Mouse (Mus musculus) forebrain, embryonic 16.5 days (tissue): ENCODE data around the gene Cavin1. TPM values are rescaled to one million over a fixed set of nuclear protein-coding genes. Genes with fewer than 3 reads are reported as not detected.

Source experiments
- ATAC-seq: fragments of 200-750 bp; cut with Nextera tagmentation; 2 replicates; pipeline ENCODE4 v1.8.0; 2017; ENCODE audit warnings: mild to moderate bottlenecking, moderate library complexity
- H3K27ac ChIP-seq: fragments of 300-500 bp; sonication (generic); 2 replicates; pipeline ENCODE4 v1.5.1; 2014; ENCODE audit warnings: low read length, control low read depth
- H3K27me3 ChIP-seq: fragments of 300-500 bp; sonication (generic); replicated peaks from 2 replicates; pipeline ENCODE4 v1.6.1; 2014; ENCODE audit warnings: low read length; ENCODE audit not compliant: control insufficient read depth, insufficient read depth
- H3K36me3 ChIP-seq: fragments of 300-500 bp; sonication (generic); 2 replicates; pipeline ENCODE4 v1.6.1; 2014; ENCODE audit not compliant: control insufficient read depth, insufficient read depth
- H3K4me1 ChIP-seq: fragments of 300-500 bp; sonication (generic); replicated peaks from 2 replicates; pipeline ENCODE4 v1.6.1; 2014; ENCODE audit warnings: low read length; ENCODE audit not compliant: control insufficient read depth, insufficient read depth
- H3K4me2 ChIP-seq: fragments of 300-500 bp; sonication (generic); 2 replicates; pipeline ENCODE4 v1.6.1; 2014; ENCODE audit warnings: mild to moderate bottlenecking, low read length, control low read depth
- H3K4me3 ChIP-seq: fragments of 300-500 bp; sonication (generic); replicated peaks from 2 replicates; pipeline ENCODE4 v1.5.1; 2014; ENCODE audit warnings: mild to moderate bottlenecking, low read length, control low read depth
- H3K9ac ChIP-seq: fragments of 300-500 bp; sonication (generic); replicated peaks from 2 replicates; pipeline ENCODE4 v1.6.1; 2014; ENCODE audit warnings: low read depth, low read length, control low read depth
- H3K9me3 ChIP-seq: fragments of 300-500 bp; sonication (generic); 2 replicates; pipeline ENCODE4 v1.6.1; 2016; ENCODE audit warnings: low read length; ENCODE audit not compliant: control insufficient read depth
- WGBS: fragments of 180-500 bp; shearing (Covaris S2); extraction: QIAGEN DNeasy Blood & Tissue Kit; methylation state at CpG from one replicate; pipeline ENCODE4 v1.1.7; 2014; 5-methylcytosine and 5-hydroxymethylcytosine counted together
- polyA plus RNA-seq: library from polyadenylated mRNA; unstranded; fragments of >200 nt; fragmentation: Nextera tagmentation; extraction: Ambion mirVana; gene quantifications from 2 replicates; pipeline ENCODE4 v1.2.1, GENCODE M21; 2015

Gene Cavin1
- polyA plus RNA-seq, 1 experiment from 2014 or later, result 33.6 TPM

DNA sequence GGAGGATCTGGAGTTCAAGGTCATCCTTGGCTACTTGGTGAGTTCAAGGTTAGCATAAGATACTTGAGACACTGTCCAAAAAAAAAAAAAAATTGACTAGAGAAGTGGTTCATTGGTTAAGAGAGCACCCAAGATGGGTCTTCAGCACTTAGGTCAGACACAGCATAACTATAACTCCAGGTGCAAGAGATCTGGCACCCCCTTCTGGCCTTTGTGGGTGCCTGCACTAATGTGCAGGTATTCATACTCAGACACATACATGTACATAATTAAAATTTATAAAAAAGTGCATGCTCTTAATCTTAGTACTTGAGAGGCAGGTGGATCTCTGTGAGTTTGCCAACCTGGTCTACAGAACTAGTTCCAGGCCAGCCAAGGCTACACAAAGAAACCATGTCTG lies 23.1 kb downstream of the Cavin1 start:
- H3K9ac ChIP-seq, result no peak overlapping the region
- no peak overlapping the region for H3K27ac ChIP-seq
- H3K4me2 ChIP-seq, result no peak overlapping the region
- ATAC-seq, result no peak
- H3K36me3 ChIP-seq, result no peaks in the 10 kb centered on the region
- peaks cover 8% of the 10 kb centered on the region for H3K9me3 ChIP-seq
- no peaks in the 10 kb centered on the region for H3K27me3 ChIP-seq
- H3K4me3 ChIP-seq, result no peak overlapping the region
- H3K4me1 ChIP-seq, result 0 out of 2 replicates have a peak, but pooled peaks cover 6% of the 10 kb centered on the region

DNA sequence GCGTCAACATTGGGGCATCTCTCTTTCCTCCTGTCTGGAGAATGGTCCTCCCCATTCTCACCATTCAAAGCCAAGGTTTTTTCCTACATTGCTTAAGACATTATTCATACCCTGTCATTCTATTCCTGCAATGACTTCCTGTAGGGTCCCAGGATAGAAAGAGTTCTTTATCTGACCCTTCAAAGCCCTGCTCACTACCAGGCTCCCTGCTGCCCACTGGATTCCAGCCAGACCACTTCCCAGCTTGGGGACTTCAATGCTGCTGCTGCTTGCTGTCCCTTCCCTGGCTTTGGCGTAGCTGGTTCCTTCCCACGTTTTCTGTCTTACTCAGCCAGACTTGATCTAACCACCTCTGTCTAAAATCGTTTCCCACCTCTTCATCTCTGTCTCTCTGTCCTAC lies 23.8 kb downstream of the Cavin1 start:
- H3K27ac ChIP-seq, result no peak overlapping the region
- H3K27me3 ChIP-seq, result no peaks in the 10 kb centered on the region
- WGBS, result 30% methylated on average over 4 of the region's 4 CpGs
- no peak overlapping the region for H3K9ac ChIP-seq
- ATAC-seq, result no peak
- H3K4me1 ChIP-seq, result 0 out of 2 replicates have a peak, but pooled peaks cover 3% of the 10 kb centered on the region
- peaks cover 8% of the 10 kb centered on the region for H3K9me3 ChIP-seq
- H3K4me3 ChIP-seq, result no peak overlapping the region
- H3K36me3 ChIP-seq, result no peaks in the 10 kb centered on the region
- H3K4me2 ChIP-seq, result no peak overlapping the region

DNA sequence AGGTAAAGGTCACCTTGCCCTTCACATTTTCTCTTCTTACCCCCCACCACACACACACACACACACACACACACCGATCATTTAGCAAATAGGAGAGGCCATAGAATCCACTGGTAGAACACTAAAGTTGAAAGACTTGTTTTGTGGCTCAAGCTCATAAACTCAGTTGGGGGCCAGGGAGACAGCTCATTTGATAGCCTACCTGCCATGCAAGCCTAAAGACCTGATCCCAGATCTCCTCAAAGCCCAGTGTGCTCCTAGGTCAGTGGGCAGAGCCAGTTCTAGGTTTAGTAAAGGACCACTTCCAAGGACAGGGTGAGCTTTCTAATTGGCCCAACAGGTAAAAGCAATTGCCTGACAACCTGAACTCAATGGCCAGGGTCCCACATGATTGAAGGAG lies 28.3 kb downstream of the Cavin1 start:
- no peak for ATAC-seq
- Histone ChIP-seq H3K9ac (no peak overlapping the region), H3K27me3 (no peaks in the 10 kb centered on the region), H3K4me2 (no peak overlapping the region), H3K4me3 (no peak overlapping the region), H3K9me3 (peaks cover 8% of the 10 kb centered on the region), H3K36me3 (no peaks in the 10 kb centered on the region), H3K4me1 (peaks cover 10% of the 10 kb centered on the region), H3K27ac (no peak overlapping the region)
- 100% methylated on average over 1 of the region's 1 CpGs for WGBS

DNA sequence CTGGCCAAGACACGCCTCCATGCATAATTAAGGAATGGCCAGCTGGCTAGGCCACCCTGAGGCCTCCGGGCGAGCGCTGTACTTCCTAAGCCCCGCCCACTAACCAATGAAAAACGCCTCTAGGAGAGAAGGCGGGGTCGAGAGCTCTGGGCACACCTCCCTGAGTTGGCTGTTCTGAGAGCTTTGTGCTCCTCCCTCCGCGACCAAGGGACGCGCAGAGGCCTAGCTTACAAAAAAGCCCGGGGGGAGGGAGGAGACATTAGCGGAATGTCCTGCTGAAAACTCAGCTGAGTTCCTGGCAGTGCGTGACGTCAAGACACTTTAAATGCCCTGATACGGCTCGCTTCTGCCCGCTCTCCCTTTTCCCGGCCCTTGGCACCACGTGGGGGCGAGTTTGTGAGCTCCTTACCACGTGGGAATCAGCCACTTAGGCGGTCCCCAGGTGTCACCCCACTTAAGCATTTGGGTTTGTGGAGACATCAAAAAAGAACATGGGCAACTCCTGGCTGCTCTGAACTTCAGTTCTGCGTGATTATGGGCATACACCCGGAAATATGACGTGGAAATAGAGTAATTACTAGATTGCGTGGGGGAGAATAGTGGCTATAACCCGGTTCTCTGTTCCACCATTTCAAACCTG lies 31.1 kb downstream of the Cavin1 start, which contains the start of gene Stat3:
Stat3 (minus strand) TSS at position 29 of the 640 bp plus-strand sequence.
- no peaks in the 10 kb centered on the region for H3K9me3 ChIP-seq
- H3K4me2 ChIP-seq, result peak within 1 kb of the TSS; percentile 66
- peak within 1 kb of the TSS; percentile 85 for H3K9ac ChIP-seq
- peak within 1 kb of the TSS; percentile 89 for H3K4me3 ChIP-seq
- H3K27ac ChIP-seq, result peak within 1 kb of the TSS; percentile 66
- peaks cover 8% of the 10 kb centered on the region for H3K4me1 ChIP-seq
- no peaks in the 10 kb centered on the region for H3K27me3 ChIP-seq
- under 1% methylated on average over 29 of the region's 29 CpGs for WGBS
- H3K36me3 ChIP-seq, result no peaks in the 10 kb centered on the region
- ATAC-seq, result peak; percentile 94

DNA sequence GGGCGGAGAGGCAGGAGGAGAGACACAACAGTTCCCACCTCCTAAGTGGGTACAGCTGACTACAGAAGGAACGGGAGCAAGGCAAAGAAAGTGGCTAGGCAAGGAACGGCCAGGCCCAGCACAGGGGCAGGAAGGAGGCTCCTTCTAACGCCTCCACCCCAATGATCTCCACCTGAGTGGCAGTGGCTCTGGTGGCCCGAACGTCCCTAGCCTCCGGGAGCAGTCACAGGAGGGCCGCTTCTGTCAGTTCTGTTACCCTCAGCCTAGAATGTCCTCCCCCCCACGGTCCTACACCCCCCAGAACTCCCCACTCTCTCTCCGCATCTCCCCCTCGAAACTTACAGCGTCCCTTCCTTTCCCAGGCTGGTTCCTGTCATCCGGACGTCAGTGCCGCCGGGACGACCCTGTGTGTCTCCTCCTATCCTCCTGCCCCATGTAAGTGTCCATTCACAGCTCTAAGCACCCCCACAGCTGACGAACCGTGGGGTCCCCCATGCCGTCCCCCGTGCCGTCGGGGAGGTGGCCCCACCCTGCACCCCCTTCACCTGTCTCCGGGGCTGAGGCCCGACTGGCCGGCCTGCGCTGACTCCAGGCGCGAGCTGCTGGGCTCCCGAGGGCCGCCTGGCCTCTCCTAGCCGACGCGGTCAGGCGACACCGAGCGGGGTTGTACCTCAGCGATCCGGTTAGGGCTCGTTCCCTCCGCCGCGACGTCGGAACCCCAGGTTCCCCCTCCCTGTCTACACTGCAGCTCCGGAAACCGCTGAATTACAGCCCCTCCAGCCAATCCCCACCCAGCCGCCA lies 31.8 kb downstream of the Cavin1 start:
- H3K4me1 ChIP-seq, result peaks cover 8% of the 10 kb centered on the region
- no peaks in the 10 kb centered on the region for H3K27me3 ChIP-seq
- ATAC-seq, result peak; percentile 98
- H3K4me2 ChIP-seq, result peak overlapping the region; percentile 66
- under 1% methylated on average over 48 of the region's 48 CpGs for WGBS
- no peaks in the 10 kb centered on the region for H3K9me3 ChIP-seq
- H3K27ac ChIP-seq, result peak overlapping the region; percentile 66
- no peaks in the 10 kb centered on the region for H3K36me3 ChIP-seq
- H3K9ac ChIP-seq, result peak overlapping the region; percentile 85
- peak overlapping the region; percentile 89 for H3K4me3 ChIP-seq

DNA sequence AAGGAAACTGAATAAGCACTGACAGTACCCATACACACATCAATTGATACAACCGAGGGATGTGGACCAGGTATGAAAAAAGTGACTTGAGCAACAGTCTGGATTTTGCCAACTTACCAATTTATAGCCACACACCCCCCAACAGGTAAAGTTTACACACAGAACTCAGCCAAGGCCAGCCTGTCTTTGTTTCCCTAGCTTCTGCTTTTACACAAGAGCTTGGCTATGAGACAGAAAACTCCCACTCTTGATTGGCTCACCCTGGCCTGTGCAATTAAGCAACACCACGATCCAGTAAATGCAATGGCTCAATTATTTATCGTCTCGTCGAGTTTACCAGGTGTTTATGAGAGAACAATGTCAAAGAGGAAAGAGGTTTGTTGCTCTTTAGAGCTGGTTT lies 32.6 kb downstream of the Cavin1 start:
- no peaks in the 10 kb centered on the region for H3K36me3 ChIP-seq
- peaks cover 8% of the 10 kb centered on the region for H3K4me1 ChIP-seq
- H3K9me3 ChIP-seq, result no peaks in the 10 kb centered on the region
- WGBS, result 16% methylated on average over 5 of the region's 5 CpGs
- H3K4me2 ChIP-seq, result peak overlapping the region; percentile 39
- ATAC-seq, result no peak
- no peaks in the 10 kb centered on the region for H3K27me3 ChIP-seq
- H3K4me3 ChIP-seq, result no peak overlapping the region; the same call in 1 of the 2 replicates
- no peak overlapping the region for H3K9ac ChIP-seq
- no peak overlapping the region for H3K27ac ChIP-seq

DNA sequence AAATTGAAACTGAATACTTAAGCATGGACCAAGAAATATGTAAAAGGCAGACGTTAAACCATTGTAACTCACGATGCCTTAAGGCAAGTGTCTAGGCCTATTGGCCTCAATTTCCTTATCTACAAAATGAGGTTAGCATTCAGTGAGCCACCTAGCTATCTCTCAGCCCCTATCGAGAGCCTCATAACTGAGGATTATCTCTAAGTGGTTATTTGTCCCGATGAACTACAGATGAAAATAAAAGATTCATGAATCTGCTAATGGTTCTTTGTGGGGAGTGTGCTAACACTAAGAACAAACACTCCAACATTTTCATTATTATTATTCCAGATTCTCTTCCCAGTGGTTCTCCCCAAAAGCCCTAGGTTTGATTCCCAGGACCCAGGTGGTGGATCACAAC lies 33.4 kb downstream of the Cavin1 start:
- Histone ChIP-seq H3K9ac (no peak overlapping the region), H3K4me1 (peaks cover 8% of the 10 kb centered on the region), H3K4me2 (no peak overlapping the region), H3K36me3 (no peaks in the 10 kb centered on the region), H3K27ac (no peak overlapping the region), H3K4me3 (no peak overlapping the region), H3K27me3 (no peaks in the 10 kb centered on the region), H3K9me3 (no peaks in the 10 kb centered on the region)
- ATAC-seq, result no peak
- WGBS, result 77% methylated on average over 4 of the region's 4 CpGs

DNA sequence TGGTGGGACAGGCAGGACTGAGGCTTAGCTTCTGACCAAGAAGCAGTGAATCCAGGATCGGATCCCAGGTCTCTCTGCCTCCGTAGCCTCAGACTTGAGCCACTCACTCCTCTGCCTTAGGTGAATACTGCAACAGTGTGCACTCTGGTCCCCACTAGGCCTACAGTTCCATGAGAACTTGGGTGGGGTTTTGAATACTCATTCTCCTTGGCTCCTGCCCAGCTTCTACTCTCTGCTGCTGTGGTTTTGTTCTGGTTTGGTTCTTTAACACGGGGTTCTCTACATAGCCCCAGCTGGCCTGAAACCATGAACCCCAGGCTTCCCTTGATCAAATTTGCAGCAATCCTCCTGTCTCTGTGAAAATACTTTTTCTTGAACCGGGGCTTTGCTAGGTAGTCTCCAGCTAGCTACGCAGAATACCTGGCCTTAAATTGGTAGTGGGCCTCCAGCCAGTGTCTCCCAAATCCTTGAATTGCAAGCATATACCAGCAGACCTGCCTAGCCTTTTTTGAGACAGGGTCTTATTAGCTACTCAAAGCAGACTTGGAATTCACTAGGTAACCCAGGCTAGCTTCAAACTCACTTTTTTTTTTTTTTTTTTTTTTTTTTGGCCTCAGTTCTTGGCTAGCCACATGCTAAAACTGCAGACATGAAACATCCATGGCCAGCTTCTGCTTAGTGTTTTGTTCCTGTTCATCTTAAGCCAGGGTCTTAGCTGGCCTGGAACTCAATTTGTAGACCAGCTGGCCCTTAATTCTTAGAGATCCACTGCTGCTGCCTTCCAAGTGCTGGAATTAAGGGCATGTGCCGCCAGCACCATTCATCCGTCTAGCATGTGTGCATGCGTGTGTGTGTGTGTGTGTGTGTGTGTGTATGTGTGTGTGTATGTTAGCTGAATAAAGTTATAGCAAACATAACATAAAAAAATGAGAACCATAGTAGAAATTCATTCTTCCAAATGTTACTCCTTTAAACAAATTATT lies 35.0 kb downstream of the Cavin1 start:
- Histone ChIP-seq H3K9ac (no peak overlapping the region), H3K4me2 (no peak overlapping the region), H3K9me3 (no peaks in the 10 kb centered on the region), H3K4me3 (no peak overlapping the region), H3K27ac (no peak overlapping the region), H3K4me1 (peaks cover 16% of the 10 kb centered on the region), H3K36me3 (no peaks in the 10 kb centered on the region), H3K27me3 (no peaks in the 10 kb centered on the region)
- WGBS, result 76% methylated on average over 8 of the region's 8 CpGs
- ATAC-seq, result no peak
